Mouse (Mus musculus) stomach, embryonic 15.5 days (tissue): ENCODE results near the gene Ror1. TPM values are rescaled to one million over a fixed set of nuclear protein-coding genes. Genes with fewer than 3 reads are reported as not detected.

Experiments
- ATAC-seq: fragments of 200-750 bp; cut with Nextera tagmentation; 2 replicates; pipeline ENCODE4 v1.8.0; 2017; ENCODE audit warnings: low read depth, moderate number of reproducible peaks, moderate TSS enrichment; ENCODE audit not compliant: insufficient read depth, low FRiP score
- H3K27ac ChIP-seq: fragments of 300-500 bp; sonication (generic); 2 replicates; pipeline ENCODE4 v1.5.1; 2015; ENCODE audit warnings: mild to moderate bottlenecking, inconsistent platforms
- H3K27me3 ChIP-seq: fragments of 300-500 bp; sonication (generic); replicated peaks from 2 replicates; pipeline ENCODE4 v1.6.1; 2015; ENCODE audit warnings: inconsistent platforms
- H3K36me3 ChIP-seq: fragments of 300-500 bp; sonication (generic); 2 replicates; pipeline ENCODE4 v1.6.1; 2015; ENCODE audit warnings: inconsistent platforms
- H3K4me1 ChIP-seq: fragments of 300-500 bp; sonication (generic); 2 replicates; pipeline ENCODE4 v1.6.1; 2015; ENCODE audit warnings: inconsistent platforms
- H3K4me2 ChIP-seq: fragments of 300-500 bp; sonication (generic); 2 replicates; pipeline ENCODE4 v1.6.1; 2015; ENCODE audit warnings: mild to moderate bottlenecking, inconsistent platforms
- H3K4me3 ChIP-seq: fragments of 300-500 bp; sonication (generic); replicated peaks from 2 replicates; pipeline ENCODE4 v1.5.1; 2015; ENCODE audit warnings: inconsistent platforms
- H3K9ac ChIP-seq: fragments of 300-500 bp; sonication (generic); 2 replicates; pipeline ENCODE4 v1.6.1; 2015; ENCODE audit warnings: inconsistent platforms
- H3K9me3 ChIP-seq: fragments of 300-500 bp; sonication (generic); 2 replicates; pipeline ENCODE4 v1.6.1; 2016; ENCODE audit warnings: inconsistent platforms
- WGBS: fragments of 180-500 bp; shearing (Covaris S2); methylation state at CpG from one replicate; pipeline ENCODE4 v1.1.7; 2015; 5-methylcytosine and 5-hydroxymethylcytosine counted together
- polyA plus RNA-seq: library from polyadenylated mRNA; unstranded; fragments of >200 nt; fragmentation: Nextera tagmentation; extraction: Ambion mirVana; gene quantifications from 2 replicates; pipeline ENCODE4 v1.2.1, GENCODE M21; 2015

Gene Ror1
- polyA plus RNA-seq, 1 experiment from 2014 or later: 9.4 TPM

DNA sequence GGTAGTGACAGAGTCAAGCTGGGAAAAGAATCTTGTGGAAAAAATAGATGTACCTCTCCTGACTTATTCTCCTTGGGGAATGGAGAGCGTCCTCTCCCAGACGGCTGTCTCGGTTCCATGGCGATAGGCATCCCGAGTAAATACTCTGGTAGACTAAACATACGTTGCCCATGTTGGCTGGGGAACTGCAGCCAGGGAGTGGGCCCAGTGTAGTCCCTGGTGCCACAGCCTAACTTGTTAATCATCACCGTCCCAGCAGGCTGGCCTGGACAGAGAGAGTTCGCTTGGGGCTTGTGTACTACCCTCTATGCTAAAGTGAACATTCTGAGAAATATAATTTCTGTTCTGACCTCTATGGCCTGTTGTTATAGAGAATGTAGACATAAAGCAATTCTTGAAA, 148.7 kb downstream of the Ror1 start:
- H3K4me1 ChIP-seq: no peaks in the 10 kb centered on the region
- no peaks in the 10 kb centered on the region for H3K9me3 ChIP-seq
- no peak overlapping the region for H3K9ac ChIP-seq
- H3K4me2 ChIP-seq: no peak overlapping the region
- no peaks in the 10 kb centered on the region for H3K36me3 ChIP-seq
- no peak overlapping the region for H3K4me3 ChIP-seq
- ATAC-seq: no peak
- H3K27ac ChIP-seq: no peak overlapping the region
- WGBS: 69% methylated on average over 8 of the region's 8 CpGs
- no peaks in the 10 kb centered on the region for H3K27me3 ChIP-seq

DNA sequence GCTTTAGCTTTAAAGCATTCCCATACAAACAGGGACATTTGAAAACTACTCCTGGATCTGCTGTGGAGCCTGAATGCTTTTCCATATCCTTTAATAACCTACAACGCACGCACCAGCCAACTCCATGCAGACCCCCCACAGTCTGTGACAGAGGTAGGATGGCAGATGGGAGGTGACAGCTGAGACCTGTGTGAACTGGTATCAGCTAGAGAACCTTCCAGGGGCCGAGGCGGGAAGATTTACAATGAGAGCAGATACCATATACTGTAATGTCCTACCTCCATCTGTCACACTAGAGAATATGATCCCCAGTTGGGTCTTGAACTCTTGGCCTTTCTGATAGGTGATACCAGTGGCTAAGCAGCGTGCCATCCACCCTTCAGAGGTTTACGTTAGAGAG, 149.1 kb downstream of the Ror1 start:
- 79% methylated on average over 6 of the region's 6 CpGs for WGBS
- no peaks in the 10 kb centered on the region for H3K9me3 ChIP-seq
- no peak overlapping the region for H3K27ac ChIP-seq
- H3K4me1 ChIP-seq: no peaks in the 10 kb centered on the region
- H3K27me3 ChIP-seq: no peaks in the 10 kb centered on the region
- H3K4me2 ChIP-seq: no peak overlapping the region
- no peaks in the 10 kb centered on the region for H3K36me3 ChIP-seq
- ATAC-seq: no peak
- H3K9ac ChIP-seq: no peak overlapping the region
- H3K4me3 ChIP-seq: no peak overlapping the region

DNA sequence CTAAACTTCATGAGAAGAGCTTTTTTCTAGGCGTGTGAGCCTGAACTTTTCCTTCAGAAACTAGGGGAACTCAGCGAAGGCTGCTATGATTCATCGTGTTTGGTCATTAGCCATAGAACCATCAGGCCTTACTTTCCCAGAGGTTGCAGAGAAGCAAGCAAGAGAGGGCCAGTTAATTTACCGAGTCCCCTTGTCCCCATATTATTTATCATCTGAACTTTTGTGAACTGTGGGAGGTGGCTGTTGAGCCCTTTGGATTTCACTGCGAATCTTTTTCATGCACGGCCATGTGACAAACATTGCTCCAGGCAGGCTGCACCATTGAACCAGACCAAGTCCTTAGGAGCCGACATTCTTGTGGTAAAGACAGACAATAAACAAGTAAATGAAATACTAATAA, 152.2 kb downstream of the Ror1 start:
- no peak overlapping the region for H3K27ac ChIP-seq
- H3K4me2 ChIP-seq: no peak overlapping the region
- no peak for ATAC-seq
- H3K36me3 ChIP-seq: no peaks in the 10 kb centered on the region
- no peaks in the 10 kb centered on the region for H3K9me3 ChIP-seq
- 47% methylated on average over 7 of the region's 7 CpGs for WGBS
- no peak overlapping the region for H3K9ac ChIP-seq
- H3K27me3 ChIP-seq: no peaks in the 10 kb centered on the region
- 0 out of 2 replicates have a peak, but pooled peaks cover 3% of the 10 kb centered on the region for H3K4me1 ChIP-seq
- no peak overlapping the region for H3K4me3 ChIP-seq

DNA sequence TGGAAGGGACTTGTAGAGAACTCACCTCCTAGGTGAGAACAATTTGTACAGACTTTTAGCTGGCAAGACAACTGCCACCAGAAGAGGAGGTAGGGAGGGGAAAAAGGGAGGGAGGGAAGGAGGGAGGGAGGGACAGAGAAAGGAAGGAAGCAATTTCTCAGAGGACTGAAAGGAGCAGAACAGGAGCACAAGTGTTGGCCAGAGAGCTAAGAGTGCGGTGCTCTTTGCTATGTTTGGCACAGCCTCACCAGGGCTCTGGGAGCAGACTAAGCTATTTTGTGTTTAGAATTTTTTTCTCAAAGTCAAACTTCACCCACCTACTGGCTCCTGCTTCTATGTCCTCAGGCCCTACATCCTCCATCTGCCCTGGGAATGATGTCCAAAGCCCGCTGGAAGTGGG, 152.7 kb downstream of the Ror1 start:
- Histone ChIP-seq H3K36me3 (no peaks in the 10 kb centered on the region), H3K9me3 (no peaks in the 10 kb centered on the region), H3K27me3 (no peaks in the 10 kb centered on the region), H3K4me1 (0 out of 2 replicates have a peak, but pooled peaks cover 3% of the 10 kb centered on the region), H3K4me2 (no peak overlapping the region), H3K4me3 (no peak overlapping the region), H3K27ac (no peak overlapping the region), H3K9ac (no peak overlapping the region)
- 72% methylated on average over 2 of the region's 2 CpGs for WGBS
- ATAC-seq: no peak

DNA sequence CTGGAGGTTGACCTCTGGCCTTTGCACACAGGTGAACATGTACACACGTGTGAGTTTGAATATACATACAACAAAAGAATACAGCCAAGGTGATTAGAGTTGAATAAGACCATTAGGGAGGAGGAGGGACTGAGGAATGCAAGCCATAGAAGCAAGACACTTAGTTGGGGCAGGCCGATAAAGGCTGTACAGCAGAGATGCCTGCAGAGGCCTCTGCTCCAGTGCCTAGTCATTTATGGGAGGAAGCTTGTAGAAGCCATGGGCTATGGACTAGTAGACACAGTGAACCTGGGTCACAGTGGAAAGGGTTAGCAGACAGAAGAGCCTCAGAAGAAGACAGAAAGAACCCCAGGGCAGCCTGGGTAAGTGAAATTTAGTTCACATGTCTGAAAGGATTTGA, 155.7 kb downstream of the Ror1 start:
- no peak for ATAC-seq
- Histone ChIP-seq H3K4me2 (no peak overlapping the region), H3K27ac (no peak overlapping the region), H3K4me3 (no peak overlapping the region), H3K4me1 (0 out of 2 replicates have a peak, but pooled peaks cover 3% of the 10 kb centered on the region), H3K36me3 (no peaks in the 10 kb centered on the region), H3K27me3 (no peaks in the 10 kb centered on the region), H3K9ac (no peak overlapping the region), H3K9me3 (no peaks in the 10 kb centered on the region)
- 51% methylated on average over 2 of the region's 2 CpGs for WGBS

DNA sequence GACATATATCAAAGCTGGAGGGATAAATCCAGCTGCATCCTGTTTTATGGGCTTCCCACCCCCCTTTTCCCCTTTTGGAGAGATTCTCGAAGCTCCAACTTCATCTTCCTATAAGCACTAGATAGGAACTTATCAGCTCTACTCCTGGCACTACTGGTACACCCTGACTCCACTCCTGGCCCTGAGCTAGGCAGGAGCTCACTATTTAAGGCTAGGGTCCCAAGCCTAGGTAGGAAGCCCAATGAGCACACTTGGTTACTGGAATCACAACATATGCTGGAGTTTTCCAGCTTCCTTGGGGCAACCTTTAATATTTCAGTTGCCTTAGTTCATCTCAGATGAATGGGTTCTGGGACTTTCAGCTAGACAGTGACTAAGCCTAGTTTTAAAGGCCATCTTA, 156.5 kb downstream of the Ror1 start:
- H3K4me2 ChIP-seq: no peak overlapping the region
- H3K4me3 ChIP-seq: no peak overlapping the region
- no peaks in the 10 kb centered on the region for H3K27me3 ChIP-seq
- no peak overlapping the region for H3K27ac ChIP-seq
- ATAC-seq: no peak
- no peak overlapping the region for H3K9ac ChIP-seq
- no peaks in the 10 kb centered on the region for H3K36me3 ChIP-seq
- 0 out of 2 replicates have a peak, but pooled peaks cover 3% of the 10 kb centered on the region for H3K4me1 ChIP-seq
- 6% methylated on average over 1 of the region's 1 CpGs for WGBS
- H3K9me3 ChIP-seq: no peaks in the 10 kb centered on the region

DNA sequence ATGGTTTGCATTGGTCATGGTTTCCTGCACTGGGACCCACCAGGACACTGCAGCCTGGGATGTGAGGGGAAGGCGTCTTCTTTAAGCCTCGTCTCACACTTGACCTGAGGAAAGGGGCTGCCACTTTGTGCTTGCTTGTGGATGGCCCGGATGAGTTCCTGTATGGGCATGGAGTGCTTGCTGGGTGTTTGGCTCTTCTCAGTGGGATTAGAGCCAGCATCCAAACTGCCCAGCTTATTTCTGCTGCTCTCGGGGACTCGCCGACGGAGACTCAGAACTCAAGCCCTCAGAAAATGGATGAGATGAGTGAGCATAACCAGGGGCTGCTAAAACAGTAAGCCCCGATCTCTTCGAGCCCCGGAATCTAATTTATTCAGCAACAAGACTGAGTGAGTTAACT, 157.1 kb downstream of the Ror1 start:
- Histone ChIP-seq H3K27ac (no peak overlapping the region), H3K4me3 (no peak overlapping the region), H3K4me2 (no peak overlapping the region), H3K27me3 (no peaks in the 10 kb centered on the region), H3K9ac (no peak overlapping the region), H3K36me3 (no peaks in the 10 kb centered on the region), H3K9me3 (no peaks in the 10 kb centered on the region), H3K4me1 (0 out of 2 replicates have a peak, but pooled peaks cover 3% of the 10 kb centered on the region)
- no peak for ATAC-seq
- 67% methylated on average over 10 of the region's 10 CpGs for WGBS

DNA sequence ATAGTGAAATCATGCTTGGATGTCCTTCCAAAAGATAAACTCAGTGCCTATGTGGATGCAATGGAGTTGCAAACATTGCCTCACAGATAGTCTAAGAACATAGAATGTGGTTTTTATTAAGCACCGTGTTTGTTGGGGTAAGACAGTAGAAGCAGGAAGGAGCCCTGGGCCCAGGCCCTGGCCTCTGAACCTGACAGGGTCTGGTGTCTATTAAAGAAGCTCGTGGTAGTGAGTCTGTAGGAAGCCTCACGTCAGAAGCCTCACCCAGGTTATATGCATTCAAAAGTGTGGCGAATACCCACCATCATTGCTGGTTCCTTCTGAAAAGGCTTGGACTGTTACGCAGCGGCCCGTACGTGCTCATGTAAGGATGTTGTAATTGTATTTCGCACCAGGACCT, 157.8 kb downstream of the Ror1 start:
- ATAC-seq: no peak
- Histone ChIP-seq H3K4me1 (0 out of 2 replicates have a peak, but pooled peaks cover 3% of the 10 kb centered on the region), H3K9ac (no peak overlapping the region), H3K36me3 (no peaks in the 10 kb centered on the region), H3K27ac (no peak overlapping the region), H3K4me3 (no peak overlapping the region), H3K4me2 (no peak overlapping the region), H3K27me3 (no peaks in the 10 kb centered on the region), H3K9me3 (no peaks in the 10 kb centered on the region)
- 83% methylated on average over 9 of the region's 9 CpGs for WGBS

DNA sequence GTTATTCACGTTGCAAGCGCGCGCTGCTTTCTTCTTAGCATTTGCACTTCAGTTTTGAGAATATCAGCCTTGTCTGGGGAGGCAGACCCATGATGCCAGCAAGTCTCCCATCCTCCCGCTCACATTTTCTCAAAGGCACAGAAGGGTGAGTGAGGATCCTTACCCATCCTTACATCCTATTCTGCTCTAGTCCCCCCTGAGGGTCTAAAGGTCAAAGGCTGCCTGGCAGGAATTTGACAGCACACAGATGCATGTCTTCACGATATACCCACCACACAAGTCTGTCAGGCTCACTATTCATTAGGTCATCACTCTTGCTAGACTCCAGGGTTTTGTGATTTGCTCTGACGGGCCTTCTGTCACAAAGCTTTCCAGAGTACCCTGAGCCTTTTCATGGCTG, 158.2 kb downstream of the Ror1 start:
- no peak overlapping the region for H3K4me3 ChIP-seq
- WGBS: 74% methylated on average over 7 of the region's 7 CpGs
- 0 out of 2 replicates have a peak, but pooled peaks cover 3% of the 10 kb centered on the region for H3K4me1 ChIP-seq
- no peak overlapping the region for H3K27ac ChIP-seq
- no peak overlapping the region for H3K9ac ChIP-seq
- no peak overlapping the region for H3K4me2 ChIP-seq
- ATAC-seq: no peak
- no peaks in the 10 kb centered on the region for H3K36me3 ChIP-seq
- no peaks in the 10 kb centered on the region for H3K27me3 ChIP-seq
- H3K9me3 ChIP-seq: no peaks in the 10 kb centered on the region

DNA sequence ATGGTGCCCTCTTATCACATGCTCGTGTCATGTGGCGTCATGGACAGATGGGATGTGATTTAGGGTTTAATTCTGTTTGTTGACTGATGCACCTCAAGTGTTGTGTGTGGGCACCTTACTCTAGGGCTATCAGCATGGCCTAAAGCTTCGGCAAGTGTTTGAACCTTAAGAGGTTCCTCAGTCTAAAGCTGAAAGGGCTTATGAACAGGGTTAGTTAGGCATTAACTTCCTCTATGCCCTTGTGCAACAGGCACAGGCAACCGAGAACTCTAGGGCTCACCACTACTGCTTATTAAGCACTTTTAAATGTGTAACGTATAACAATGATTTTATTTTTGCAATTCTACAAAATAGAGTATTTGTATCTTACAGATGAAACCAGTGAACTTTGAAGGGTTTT, 162.9 kb downstream of the Ror1 start:
- Histone ChIP-seq H3K9me3 (no peaks in the 10 kb centered on the region), H3K9ac (no peak overlapping the region), H3K27me3 (no peaks in the 10 kb centered on the region), H3K36me3 (no peaks in the 10 kb centered on the region), H3K27ac (no peak overlapping the region), H3K4me3 (no peak overlapping the region), H3K4me1 (no peaks in the 10 kb centered on the region), H3K4me2 (no peak overlapping the region)
- WGBS: 77% methylated on average over 5 of the region's 5 CpGs
- ATAC-seq: no peak

DNA sequence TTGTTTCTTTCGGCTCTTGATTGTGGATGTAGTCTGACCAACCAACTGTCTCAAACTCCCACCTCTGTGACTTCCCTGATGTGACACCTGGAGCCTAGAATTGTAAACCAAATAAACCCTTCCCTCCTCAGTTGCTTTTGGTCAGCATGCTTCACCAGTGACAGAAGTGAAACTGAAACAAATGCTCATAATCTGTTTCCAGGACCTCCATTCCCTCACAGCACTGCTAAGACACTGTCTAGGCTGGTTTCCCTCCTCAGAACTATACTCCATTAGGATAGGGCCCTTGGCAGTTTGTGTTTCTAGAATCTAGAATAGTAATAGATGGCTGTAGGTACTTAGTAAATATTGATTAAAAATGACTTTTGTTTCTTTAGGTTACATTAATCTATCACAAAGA, 168.3 kb downstream of the Ror1 start:
- Histone ChIP-seq H3K4me2 (no peak overlapping the region), H3K9ac (no peak overlapping the region), H3K4me3 (no peak overlapping the region), H3K9me3 (no peaks in the 10 kb centered on the region), H3K27ac (no peak overlapping the region), H3K27me3 (no peaks in the 10 kb centered on the region), H3K36me3 (no peaks in the 10 kb centered on the region), H3K4me1 (no peaks in the 10 kb centered on the region)
- WGBS: 89% methylated on average over 1 of the region's 1 CpGs
- ATAC-seq: no peak

DNA sequence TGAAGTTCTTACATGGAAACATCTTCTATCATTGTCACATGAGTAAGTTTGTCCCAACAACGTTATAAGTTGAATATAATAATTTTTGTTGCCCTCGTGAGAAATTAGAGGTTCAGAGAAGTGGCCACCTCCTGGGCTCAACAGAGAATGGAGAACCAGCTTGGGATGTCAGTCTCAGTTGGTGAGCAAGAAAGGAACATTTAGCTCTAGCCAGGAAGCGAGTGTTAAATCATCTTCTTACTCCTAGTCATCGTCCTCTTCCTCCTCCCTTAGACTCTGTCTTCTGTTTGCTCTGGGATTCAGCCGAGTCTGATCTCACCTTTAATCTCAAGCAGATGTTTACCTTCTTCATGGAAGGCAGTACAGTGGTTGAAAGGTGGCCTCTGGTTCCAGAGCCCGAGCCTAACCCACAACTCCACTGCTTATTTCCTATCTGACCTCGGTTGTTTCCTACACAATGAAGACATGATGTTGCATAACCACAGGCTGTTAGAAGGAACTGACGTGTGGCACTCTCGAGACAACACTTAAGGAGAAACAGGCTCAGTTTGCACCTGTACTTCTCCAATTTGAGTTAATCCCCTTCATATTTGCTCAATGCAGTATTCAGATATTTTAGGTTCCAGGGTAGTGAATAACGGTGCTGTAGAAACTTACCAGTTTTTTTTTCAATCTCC, 175.6 kb downstream of the Ror1 start:
- Histone ChIP-seq H3K4me3 (no peak overlapping the region), H3K36me3 (no peaks in the 10 kb centered on the region), H3K9ac (no peak overlapping the region), H3K4me2 (no peak overlapping the region), H3K27ac (no peak overlapping the region), H3K27me3 (no peaks in the 10 kb centered on the region), H3K9me3 (no peaks in the 10 kb centered on the region), H3K4me1 (no peaks in the 10 kb centered on the region; the same call in 1 of the 2 replicates)
- no peak for ATAC-seq
- WGBS: 54% methylated on average over 10 of the region's 10 CpGs

DNA sequence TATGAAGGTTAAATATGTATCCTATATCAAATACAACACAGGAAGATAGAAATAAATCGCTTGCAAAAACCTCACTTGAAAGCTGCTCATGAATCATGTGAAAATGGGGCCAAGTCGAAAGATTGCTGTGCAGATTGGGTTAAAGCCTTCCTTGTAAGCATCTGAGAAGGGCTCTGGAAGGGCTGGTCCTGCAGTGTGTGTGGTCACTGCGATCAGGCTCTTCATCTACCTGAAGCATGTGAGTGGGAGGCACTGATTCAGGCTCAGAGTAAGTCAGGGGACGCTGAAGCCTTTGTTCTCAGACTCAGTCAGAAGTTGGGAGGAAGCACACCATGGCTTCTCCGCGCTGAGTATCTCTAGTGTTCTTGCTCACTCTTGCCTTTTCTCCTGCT, 176.1 kb downstream of the Ror1 start:
- Histone ChIP-seq H3K27ac (no peak overlapping the region), H3K9me3 (no peaks in the 10 kb centered on the region), H3K4me1 (no peaks in the 10 kb centered on the region; the same call in 1 of the 2 replicates), H3K4me3 (no peak overlapping the region), H3K9ac (no peak overlapping the region), H3K36me3 (no peaks in the 10 kb centered on the region), H3K27me3 (no peaks in the 10 kb centered on the region), H3K4me2 (no peak overlapping the region)
- no peak for ATAC-seq
- 45% methylated on average over 6 of the region's 6 CpGs for WGBS
